Comparison of ENCODE assay signal across 8 mouse cellular contexts in genomic region chr6:3397182-3397906, GRCm38 (mm10). TPM values are rescaled to one million over a fixed set of nuclear protein-coding genes. Genes with fewer than 3 reads are reported as not detected.
DNase-seq lines count a peak whose midpoint lies in the region; ATAC-seq and TF ChIP-seq lines count a peak whose summit lies in the region.
"Not testable (repeated sequence)": the region's sequence is repeated elsewhere in the genome, so short reads cannot be mapped to it uniquely, and the experiment has no call there.

No protein-coding gene starts in this region.

- peak; percentile 69 for ATAC-seq in CD4-positive, CD25-positive, alpha-beta regulatory T cell, adult 4 months
- ATAC-seq in common myeloid progenitor, adult 5-6 weeks (replicated peaks; ENCODE audit: low read depth, poor library complexity, severe bottlenecking), result peak; percentile 43
- ATAC-seq in heart, embryonic 14.5 days (ENCODE audit: insufficient number of reproducible peaks, insufficient read depth, low FRiP score, low read depth); kidney, postnatal 0 days (replicated peaks; ENCODE audit: low FRiP score, low read depth); stomach, embryonic 14.5 days (ENCODE audit: insufficient number of reproducible peaks, insufficient read depth, low FRiP score, low read depth): not testable (repeated sequence)
- peak; percentile 24; the same call in 1 of the 2 replicates for ATAC-seq in intestine, embryonic 16.5 days
- peak; percentile 49 for ATAC-seq in megakaryocyte progenitor cell, adult 5-6 weeks (replicated peaks; ENCODE audit: poor library complexity)

- H3K4me1 ChIP-seq in heart, embryonic 14.5 days (ENCODE audit: control insufficient read depth in 2 of 2, insufficient read depth in 2 of 2, low read length in 2 of 2); intestine, embryonic 16.5 days (ENCODE audit: control insufficient read depth, insufficient read depth, low read length); kidney, postnatal 0 days (replicated peaks; ENCODE audit: insufficient read depth, low read length); lung, adult 2 months (ENCODE audit: control insufficient read depth, insufficient read depth, low read length); stomach, embryonic 14.5 days (ENCODE audit: control insufficient read depth, insufficient read depth, low read length): not testable (repeated sequence)

- DNase-seq in kidney, postnatal 0 days (ENCODE audit: low spot score); lung, adult 2 months: not testable (repeated sequence)

- 0 out of 2 replicates have a peak overlapping the region, but pooled peaks have one; percentile 40 for H3K4me2 ChIP-seq in heart, embryonic 14.5 days (ENCODE audit: low read length)
- H3K4me2 ChIP-seq in intestine, embryonic 16.5 days (ENCODE audit: low read depth, low read length), result peak overlapping the region; percentile 44; the same call in 1 of the 2 replicates
- H3K4me2 ChIP-seq in kidney, postnatal 0 days (ENCODE audit: low read length), result peak overlapping the region; percentile 49
- H3K4me2 ChIP-seq in stomach, embryonic 14.5 days (replicated peaks; ENCODE audit: low read depth, low read length), result peak overlapping the region; percentile 31

- not testable (repeated sequence) for H3K27ac ChIP-seq in heart, embryonic 14.5 days (replicated peaks in 1 of 2; ENCODE audit: control insufficient read depth in 1 of 2, insufficient read depth in 1 of 2, low read depth in 2 of 2, low read length in 2 of 2); kidney, postnatal 0 days; stomach, embryonic 14.5 days (ENCODE audit: low read length)
- peak overlapping the region; percentile 28; the same call in 1 of the 2 replicates for H3K27ac ChIP-seq in intestine, embryonic 16.5 days (ENCODE audit: low read length)

- WGBS in heart, embryonic 14.5 days, result 71% methylated on average over 6 of the region's 7 CpGs
- WGBS in intestine, embryonic 16.5 days, result 68% methylated on average over 5 of the region's 7 CpGs
- WGBS in kidney, postnatal 0 days, result 81% methylated on average over 5 of the region's 7 CpGs
- WGBS in lung, adult 2 months, result 47% methylated on average over 5 of the region's 7 CpGs
- 71% methylated on average over 5 of the region's 7 CpGs for WGBS in stomach, embryonic 14.5 days

- H3K4me3 ChIP-seq in heart, embryonic 14.5 days (ENCODE audit: control insufficient read depth in 1 of 2, insufficient read depth in 1 of 2, low read depth in 1 of 2, low read length in 2 of 2); intestine, embryonic 16.5 days (ENCODE audit: low read length): not testable (repeated sequence)
- peak overlapping the region; percentile 25 for H3K4me3 ChIP-seq in kidney, postnatal 0 days (replicated peaks; ENCODE audit: low read depth, low read length)
- H3K4me3 ChIP-seq in lung, adult 2 months (replicated peaks; ENCODE audit: extremely low read depth, low read depth, low read length), result peak overlapping the region; percentile 38
- 0 out of 2 replicates have a peak overlapping the region, but pooled peaks have one; percentile 0 for H3K4me3 ChIP-seq in stomach, embryonic 14.5 days (ENCODE audit: low read depth, low read length)

- not testable (repeated sequence) for TF ChIP-seq POLR2A in lung, adult 2 months (IDR thresholded peaks at IDR 0.05; ENCODE audit: borderline replicate concordance, extremely low read depth, low read depth, low read length)

- H3K9me3 ChIP-seq in heart, embryonic 14.5 days (ENCODE audit: control insufficient read depth, low read length); intestine, embryonic 16.5 days (ENCODE audit: control insufficient read depth, low read length); kidney, postnatal 0 days (replicated peaks; ENCODE audit: low read length); stomach, embryonic 14.5 days (ENCODE audit: control insufficient read depth, low read depth, low read length): not testable (repeated sequence)

- not testable (repeated sequence) for H3K36me3 ChIP-seq in heart, embryonic 14.5 days (ENCODE audit: control insufficient read depth, insufficient read depth, low read length); intestine, embryonic 16.5 days (ENCODE audit: control insufficient read depth, insufficient read depth, low read length); kidney, postnatal 0 days (ENCODE audit: insufficient read depth, low read length); stomach, embryonic 14.5 days (ENCODE audit: control insufficient read depth, insufficient read depth, low read length)

- H3K27me3 ChIP-seq in heart, embryonic 14.5 days (ENCODE audit: control insufficient read depth, insufficient read depth, low read length); intestine, embryonic 16.5 days (replicated peaks; ENCODE audit: control insufficient read depth, insufficient read depth, low read length); kidney, postnatal 0 days (ENCODE audit: insufficient read depth, low read length); stomach, embryonic 14.5 days (ENCODE audit: control insufficient read depth, insufficient read depth, low read length): not testable (repeated sequence)

- H3K9ac ChIP-seq in heart, embryonic 14.5 days (ENCODE audit: low read length); stomach, embryonic 14.5 days (replicated peaks; ENCODE audit: low read depth, low read length): not testable (repeated sequence)
- H3K9ac ChIP-seq in intestine, embryonic 16.5 days (ENCODE audit: low read depth, low read length), result 0 out of 2 replicates have a peak overlapping the region, but pooled peaks have one; percentile 10
- 0 out of 2 replicates have a peak overlapping the region, but pooled peaks have one; percentile 18 for H3K9ac ChIP-seq in kidney, postnatal 0 days (ENCODE audit: low read depth, low read length)

- not testable (repeated sequence) for TF ChIP-seq CTCF in kidney, postnatal 0 days (IDR thresholded peaks at IDR 0.05; ENCODE audit: low read depth); lung, adult 2 months (IDR thresholded peaks at IDR 0.05; ENCODE audit: insufficient read depth, low read length)

RNA-seq across cellular contexts. Expression of gene Samd9l, which starts 2.0 kb away (rescaled TPM):
- 100 to 1,000 TPM; 123 to 199 TPM for polyA plus RNA-seq in CD4-positive, CD25-positive, alpha-beta regulatory T cell, adult 4 months (2017; shearing (Covaris generic))
- 30.6 and 33.3 TPM in 2 replicates for total RNA-seq in common myeloid progenitor, adult 5-6 weeks (2017)
- 2.5 and 2.8 TPM in 2 replicates for polyA plus RNA-seq in heart, embryonic 14.5 days (2014; fragmentation: Nextera tagmentation; extraction: Ambion mirVana)
- 8.8 and 11.1 TPM in 2 replicates for polyA plus RNA-seq in intestine, embryonic 16.5 days (2015; fragmentation: Nextera tagmentation; extraction: Ambion mirVana)
- 14.9 and 17.3 TPM in 2 replicates for polyA plus RNA-seq in kidney, postnatal 0 days (2015; fragmentation: Nextera tagmentation; extraction: Ambion mirVana)
- polyA plus RNA-seq in lung, adult 2 months (2012; rRNA removed), result 1.7 and 3.7 TPM in 2 replicates
- total RNA-seq in megakaryocyte progenitor cell, adult 5-6 weeks (2015), result 14.3 and 16.2 TPM in 2 replicates
- total RNA-seq in megakaryocyte progenitor cell, adult 5-6 weeks (2017), result 15.4 and 16.6 TPM in 2 replicates
- 14.5 and 14.6 TPM in 2 replicates for polyA plus RNA-seq in stomach, embryonic 14.5 days (2014; fragmentation: Nextera tagmentation; extraction: Ambion mirVana)
